Mouse (Mus musculus) cerebellum, postnatal 4 days (tissue): ENCODE data around the gene Pitpnm3.
A peak's percentile ranks its signal among the peaks of the same experiment; 100 is the strongest.

Experiments used
- DNase-seq, 2 experiments: peaks; one replicate each; pipeline ENCODE4 v3.0.0; 2022; ENCODE audit warnings: low spot score in 2 of 2, mixed read lengths in 1 of 2

The Pitpnm3 gene

GRCm38 (mm10) chr11:72095994-72096393 is 39.6 kb downstream of the Pitpnm3 start:
- DNase-seq: no peak

- DNase-seq: no peak
Measured at GRCm38 (mm10) chr11:72094442-72094841, 41.1 kb downstream of the Pitpnm3 start.

- DNase-seq: no peak
Measured at GRCm38 (mm10) chr11:72092390-72092789, 43.2 kb downstream of the Pitpnm3 start.

- DNase-seq: no peak
Measured at GRCm38 (mm10) chr11:72086251-72087046, 49.1 kb downstream of the Pitpnm3 start.

GRCm38 (mm10) chr11:72084337-72084736 is 51.2 kb downstream of the Pitpnm3 start:
- DNase-seq: no peak

- no peak for DNase-seq
Measured at GRCm38 (mm10) chr11:72082601-72083000, 53.0 kb downstream of the Pitpnm3 start.

- no peak for DNase-seq
Measured at GRCm38 (mm10) chr11:72080461-72080860, 55.1 kb downstream of the Pitpnm3 start.

- peak in 1 of 2 experiments; percentile 38 for DNase-seq
Measured at GRCm38 (mm10) chr11:72078647-72079046, 56.9 kb downstream of the Pitpnm3 start.

GRCm38 (mm10) chr11:72078056-72078455 is 57.5 kb downstream of the Pitpnm3 start:
- no peak for DNase-seq

- no peak for DNase-seq
Measured at GRCm38 (mm10) chr11:72074230-72074629, 61.3 kb downstream of the Pitpnm3 start.

GRCm38 (mm10) chr11:72072331-72072905 is 63.2 kb downstream of the Pitpnm3 start:
- no peak for DNase-seq

- DNase-seq: no peak
Measured at GRCm38 (mm10) chr11:72070733-72071132, 64.8 kb downstream of the Pitpnm3 start.

GRCm38 (mm10) chr11:72068026-72068425 is 67.6 kb downstream of the Pitpnm3 start:
- peak in 1 of 2 experiments; percentile 40 for DNase-seq

- DNase-seq: peak in 1 of 2 experiments; percentile 47
Measured at GRCm38 (mm10) chr11:72067326-72067725, 68.3 kb downstream of the Pitpnm3 start.

GRCm38 (mm10) chr11:72066330-72066729 is 69.2 kb downstream of the Pitpnm3 start:
- no peak for DNase-seq

GRCm38 (mm10) chr11:72065103-72065502 is 70.5 kb downstream of the Pitpnm3 start:
- peak in 1 of 2 experiments; percentile 62 for DNase-seq

- no peak for DNase-seq
Measured at GRCm38 (mm10) chr11:72064414-72064813, 71.2 kb downstream of the Pitpnm3 start.

- no peak for DNase-seq
Measured at GRCm38 (mm10) chr11:72061093-72061620, 74.4 kb downstream of the Pitpnm3 start.

GRCm38 (mm10) chr11:72060416-72060815 is 75.2 kb downstream of the Pitpnm3 start:
- no peak for DNase-seq

- no peak for DNase-seq
Measured at GRCm38 (mm10) chr11:72057166-72057565, 78.4 kb downstream of the Pitpnm3 start.

GRCm38 (mm10) chr11:72055176-72055575 is 80.4 kb downstream of the Pitpnm3 start:
- no peak for DNase-seq

GRCm38 (mm10) chr11:72052636-72053035 is 82.9 kb downstream of the Pitpnm3 start:
- peak; percentile 70 to 86 for DNase-seq

GRCm38 (mm10) chr11:72052221-72052620 is 83.4 kb downstream of the Pitpnm3 start:
- no peak for DNase-seq
